Mouse (Mus musculus) monocyte, adult 5-6 weeks (primary cell): ENCODE data around the gene Xylt2. TPM values are rescaled to one million over a fixed set of nuclear protein-coding genes. Genes with fewer than 3 reads are reported as not detected.
A peak's percentile ranks its signal among the peaks of the same experiment; 100 is the strongest.
"Not testable (repeated sequence)": the region's sequence is repeated elsewhere in the genome, so short reads cannot be mapped to it uniquely, and the experiment has no call there.

Source experiments
- ATAC-seq: fragments of 153-309, 156-312 bp; replicated peaks from 2 replicates; pipeline ENCODE4 v1.8.0; 2017; ENCODE audit warnings: mild to moderate bottlenecking; ENCODE audit not compliant: low TSS enrichment, insufficient number of reproducible peaks, severe bottlenecking, poor library complexity, low FRiP score
- total RNA-seq: library from RNA; stranded (forward); fragments of 200-1000, 200-491, 200-594 nt; gene quantifications from 3 replicates; pipeline ENCODE4 v1.2.3, GENCODE M21; 2017

Xylt2 gene
- 7.1 to 16.8 TPM (median 11.4 TPM) in 3 replicates for total RNA-seq

- peak; percentile 81 for ATAC-seq
Observed at GRCm38 (mm10) chr11:94676754-94677606, at the start of gene Xylt2. Xylt2 (minus strand) TSS chr11:94677515.

- ATAC-seq = no peak
Observed at GRCm38 (mm10) chr11:94719216-94719615, 41.9 kb upstream of the Xylt2 start.

- no peak for ATAC-seq
Observed at GRCm38 (mm10) chr11:94718113-94718909, 41.0 kb upstream of the Xylt2 start.

- no peak for ATAC-seq
Observed at GRCm38 (mm10) chr11:94717239-94717638, 39.9 kb upstream of the Xylt2 start.

- ATAC-seq = 0 out of 2 replicates have a peak, but pooled peaks have one; percentile 22
Observed at GRCm38 (mm10) chr11:94716754-94717153, 39.4 kb upstream of the Xylt2 start.

GRCm38 (mm10) chr11:94715622-94716021, 38.3 kb upstream of the Xylt2 start:
- no peak for ATAC-seq

GRCm38 (mm10) chr11:94713246-94713860, 36.0 kb upstream of the Xylt2 start:
- ATAC-seq = no peak

- no peak for ATAC-seq
Observed at GRCm38 (mm10) chr11:94704472-94704871, 27.2 kb upstream of the Xylt2 start, which contains the start of gene Gm11541. Gm11541 (minus strand) TSS chr11:94704499.

GRCm38 (mm10) chr11:94704020-94704419, 26.7 kb upstream of the Xylt2 start:
- no peak for ATAC-seq

GRCm38 (mm10) chr11:94702216-94702610, 24.9 kb upstream of the Xylt2 start:
- no peak for ATAC-seq

GRCm38 (mm10) chr11:94701401-94702215, 24.3 kb upstream of the Xylt2 start:
- no peak for ATAC-seq

- ATAC-seq = no peak
Observed at GRCm38 (mm10) chr11:94699399-94699798, 22.1 kb upstream of the Xylt2 start.

- ATAC-seq = no peak
Observed at GRCm38 (mm10) chr11:94697703-94698464, 20.6 kb upstream of the Xylt2 start.

GRCm38 (mm10) chr11:94697140-94697539, 19.8 kb upstream of the Xylt2 start:
- ATAC-seq = no peak

GRCm38 (mm10) chr11:94695508-94695907, 18.2 kb upstream of the Xylt2 start:
- ATAC-seq = no peak

GRCm38 (mm10) chr11:94692502-94692901, 15.2 kb upstream of the Xylt2 start:
- ATAC-seq = not testable (repeated sequence)

- ATAC-seq = peak; percentile 71; the same call in 1 of the 2 replicates
Observed at GRCm38 (mm10) chr11:94687178-94687577, 9.9 kb upstream of the Xylt2 start.

GRCm38 (mm10) chr11:94682427-94682826, 5.1 kb upstream of the Xylt2 start:
- no peak for ATAC-seq
